Mouse (Mus musculus): ENCODE results near the gene Col4a4. TPM values are rescaled to one million over a fixed set of nuclear protein-coding genes. Genes with fewer than 3 reads are reported as not detected.

Gene Col4a4
- polyA plus RNA-seq, 1 experiment: 0.23 TPM

DNA sequence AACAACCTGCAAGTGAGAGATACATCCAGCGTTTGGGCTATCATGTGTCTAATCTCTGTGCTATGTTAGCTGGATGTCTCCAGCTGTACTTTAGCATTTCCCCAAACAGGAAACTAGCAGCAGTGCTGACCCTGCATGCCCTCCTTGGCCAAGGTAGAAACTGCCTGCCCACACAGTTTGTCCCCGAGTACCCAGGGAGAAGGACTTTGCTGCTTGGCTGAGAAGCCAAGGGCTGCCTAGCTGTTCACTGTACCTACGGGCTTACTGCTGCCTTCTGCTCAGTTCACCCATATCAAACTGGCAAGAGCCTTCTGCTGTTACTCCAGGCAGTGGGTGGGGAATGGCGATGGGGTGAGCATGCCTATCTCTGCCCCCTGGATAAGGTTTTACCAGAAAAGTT is 3.6 kb upstream of the Col4a4 start:
- H3K4me3 ChIP-seq (ENCODE audit: insufficient read depth, low read length): no peak overlapping the region
- H3K27ac ChIP-seq (ENCODE audit: insufficient read depth, low read length): no peak overlapping the region
- no peaks in the 10 kb centered on the region for H3K4me1 ChIP-seq (ENCODE audit: control insufficient read depth, insufficient read depth, low read length)
- no peak for TF ChIP-seq CTCF (IDR thresholded peaks at IDR 0.05; ENCODE audit: extremely low read depth, insufficient read depth, low read length)

DNA sequence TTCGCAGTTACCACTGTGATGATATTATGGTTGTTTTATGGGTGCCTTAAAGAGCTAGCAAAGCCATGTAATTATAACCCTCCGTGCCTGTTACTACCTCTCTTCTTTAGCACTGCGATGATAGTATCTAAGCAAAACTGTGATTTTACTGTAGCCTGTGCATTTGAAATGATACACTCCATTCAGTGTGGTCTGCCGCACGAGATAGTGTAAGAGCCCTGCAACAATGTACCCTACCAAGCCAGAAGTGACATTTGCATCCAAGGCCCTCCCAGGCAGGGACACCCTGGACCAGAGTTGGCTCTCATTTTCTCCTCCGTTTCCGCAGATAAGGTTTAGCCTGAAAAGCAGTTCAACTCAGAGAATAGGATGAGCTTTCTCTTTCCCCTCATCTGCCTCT is 668 bp downstream of the Col4a4 start:
- no peak overlapping the region for H3K4me3 ChIP-seq (ENCODE audit: insufficient read depth, low read length)

DNA sequence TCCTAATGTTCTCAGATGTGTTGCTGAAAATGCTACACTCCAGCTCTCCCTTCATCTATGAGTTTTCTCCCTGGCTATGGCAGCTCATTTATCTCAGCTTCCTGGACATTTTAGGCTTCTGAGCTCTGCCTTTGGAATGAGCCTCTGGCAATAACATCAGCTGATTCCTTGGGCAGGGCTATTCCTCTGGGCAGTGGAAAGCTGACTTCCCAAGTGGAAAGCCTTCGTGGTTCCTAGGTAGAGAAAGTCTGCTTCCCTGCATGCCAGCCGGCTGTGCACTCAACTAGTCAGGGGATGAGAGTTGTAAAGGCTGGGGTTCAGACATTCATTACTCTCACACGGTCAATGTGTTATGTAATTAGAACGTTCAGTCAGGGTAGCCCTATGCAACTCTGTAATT is 8.3 kb downstream of the Col4a4 start:
- Histone ChIP-seq H3K4me1 (ENCODE audit: control insufficient read depth, insufficient read depth, low read length) (no peaks in the 10 kb centered on the region), H3K4me3 (ENCODE audit: insufficient read depth, low read length) (no peak overlapping the region), H3K27ac (ENCODE audit: insufficient read depth, low read length) (no peak overlapping the region)
- TF ChIP-seq CTCF (IDR thresholded peaks at IDR 0.05; ENCODE audit: extremely low read depth, insufficient read depth, low read length) (no peak), POLR2A (IDR thresholded peaks at IDR 0.05; ENCODE audit: extremely low read depth, insufficient read depth, low read length) (no peak)

More for the DNA sequence above, 668 bp downstream of the Col4a4 start:
- TF ChIP-seq CTCF (IDR thresholded peaks at IDR 0.05; ENCODE audit: extremely low read depth, insufficient read depth, low read length): no peak
- TF ChIP-seq POLR2A (IDR thresholded peaks at IDR 0.05; ENCODE audit: extremely low read depth, insufficient read depth, low read length): no peak
- no peaks in the 10 kb centered on the region for H3K4me1 ChIP-seq (ENCODE audit: control insufficient read depth, insufficient read depth, low read length)
- H3K27ac ChIP-seq (ENCODE audit: insufficient read depth, low read length): no peak overlapping the region

DNA sequence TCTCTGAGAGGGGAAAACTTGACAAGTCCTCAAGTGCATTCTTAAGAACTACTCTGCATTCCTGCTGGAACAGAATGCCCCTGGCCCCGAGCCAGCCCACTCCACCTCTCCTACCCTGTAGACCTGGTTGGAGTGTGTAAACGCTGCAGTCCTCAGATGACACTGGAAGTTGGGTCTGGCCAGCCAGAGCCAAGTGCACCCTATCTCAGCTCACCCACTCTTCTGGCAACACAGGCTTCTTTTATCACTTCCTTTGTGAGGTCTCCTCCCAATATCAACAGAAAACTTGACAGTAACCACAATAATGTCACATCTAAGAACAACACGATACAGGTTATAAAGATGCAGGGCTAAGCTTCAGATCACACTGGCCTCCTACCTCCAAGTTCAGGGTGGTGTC is 8.7 kb downstream of the Col4a4 start:
- H3K4me3 ChIP-seq (ENCODE audit: insufficient read depth, low read length): no peak overlapping the region
- H3K4me1 ChIP-seq (ENCODE audit: control insufficient read depth, insufficient read depth, low read length): no peaks in the 10 kb centered on the region
- TF ChIP-seq CTCF (IDR thresholded peaks at IDR 0.05; ENCODE audit: extremely low read depth, insufficient read depth, low read length) (no peak), POLR2A (IDR thresholded peaks at IDR 0.05; ENCODE audit: extremely low read depth, insufficient read depth, low read length) (no peak)
- H3K27ac ChIP-seq (ENCODE audit: insufficient read depth, low read length): no peak overlapping the region

GRCm38 (mm10) chr1:82577339-82577738 is 9.3 kb downstream of the Col4a4 start:
- TF ChIP-seq POLR2A (IDR thresholded peaks at IDR 0.05; ENCODE audit: extremely low read depth, insufficient read depth, low read length) (no peak), CTCF (IDR thresholded peaks at IDR 0.05; ENCODE audit: extremely low read depth, insufficient read depth, low read length) (no peak)
- Histone ChIP-seq H3K27ac (ENCODE audit: insufficient read depth, low read length) (no peak overlapping the region), H3K4me3 (ENCODE audit: insufficient read depth, low read length) (no peak overlapping the region)

DNA sequence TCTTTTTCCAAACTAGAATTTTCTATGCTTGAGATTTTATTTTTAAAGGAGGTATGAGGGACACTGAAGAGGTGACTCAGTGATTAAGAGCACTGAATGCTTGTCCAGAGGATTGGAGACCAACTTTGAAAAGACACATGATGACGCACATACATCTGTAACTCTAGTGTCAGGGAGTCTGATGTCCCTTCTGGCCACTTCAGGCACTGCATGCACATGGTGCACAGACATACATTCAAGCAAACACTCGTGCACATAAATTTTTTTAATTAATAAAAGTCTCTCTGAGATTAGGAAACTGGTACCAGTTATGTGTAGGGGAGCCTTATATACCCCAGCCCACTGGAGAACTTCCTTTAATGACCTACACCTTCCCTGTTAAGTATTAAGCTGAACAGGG is 10.5 kb downstream of the Col4a4 start:
- Histone ChIP-seq H3K27ac (ENCODE audit: insufficient read depth, low read length) (no peak overlapping the region), H3K4me1 (ENCODE audit: control insufficient read depth, insufficient read depth, low read length) (no peaks in the 10 kb centered on the region)
- TF ChIP-seq POLR2A (IDR thresholded peaks at IDR 0.05; ENCODE audit: extremely low read depth, insufficient read depth, low read length) (no peak), CTCF (IDR thresholded peaks at IDR 0.05; ENCODE audit: extremely low read depth, insufficient read depth, low read length) (no peak)

More at GRCm38 (mm10) chr1:82577339-82577738, 9.3 kb downstream of the Col4a4 start:
- no peaks in the 10 kb centered on the region for H3K4me1 ChIP-seq (ENCODE audit: control insufficient read depth, insufficient read depth, low read length)

GRCm38 (mm10) chr1:82575681-82576080 is 11.0 kb downstream of the Col4a4 start:
- no peak overlapping the region for H3K4me3 ChIP-seq (ENCODE audit: insufficient read depth, low read length)
- TF ChIP-seq POLR2A (IDR thresholded peaks at IDR 0.05; ENCODE audit: extremely low read depth, insufficient read depth, low read length) (no peak), CTCF (IDR thresholded peaks at IDR 0.05; ENCODE audit: extremely low read depth, insufficient read depth, low read length) (no peak)
- no peak overlapping the region for H3K27ac ChIP-seq (ENCODE audit: insufficient read depth, low read length)
- no peaks in the 10 kb centered on the region for H3K4me1 ChIP-seq (ENCODE audit: control insufficient read depth, insufficient read depth, low read length)

More for the DNA sequence above, 10.5 kb downstream of the Col4a4 start:
- no peak overlapping the region for H3K4me3 ChIP-seq (ENCODE audit: insufficient read depth, low read length)

GRCm38 (mm10) chr1:82571758-82572157 is 14.9 kb downstream of the Col4a4 start:
- H3K4me3 ChIP-seq (ENCODE audit: insufficient read depth, low read length): no peak overlapping the region
- TF ChIP-seq CTCF (IDR thresholded peaks at IDR 0.05; ENCODE audit: extremely low read depth, insufficient read depth, low read length) (peak; percentile 21; the same call in 1 of the 2 replicates), POLR2A (IDR thresholded peaks at IDR 0.05; ENCODE audit: extremely low read depth, insufficient read depth, low read length) (no peak)
- H3K27ac ChIP-seq (ENCODE audit: insufficient read depth, low read length): no peak overlapping the region
- H3K4me1 ChIP-seq (ENCODE audit: control insufficient read depth, insufficient read depth, low read length): no peaks in the 10 kb centered on the region

- H3K27ac ChIP-seq (ENCODE audit: insufficient read depth, low read length): no peak overlapping the region
- no peaks in the 10 kb centered on the region for H3K4me1 ChIP-seq (ENCODE audit: control insufficient read depth, insufficient read depth, low read length)
- no peak overlapping the region for H3K4me3 ChIP-seq (ENCODE audit: insufficient read depth, low read length)
- TF ChIP-seq CTCF (IDR thresholded peaks at IDR 0.05; ENCODE audit: extremely low read depth, insufficient read depth, low read length) (no peak), POLR2A (IDR thresholded peaks at IDR 0.05; ENCODE audit: extremely low read depth, insufficient read depth, low read length) (no peak)
Measured at GRCm38 (mm10) chr1:82569405-82569804, 17.2 kb downstream of the Col4a4 start.

- H3K4me1 ChIP-seq (ENCODE audit: control insufficient read depth, insufficient read depth, low read length): no peaks in the 10 kb centered on the region
- TF ChIP-seq CTCF (IDR thresholded peaks at IDR 0.05; ENCODE audit: extremely low read depth, insufficient read depth, low read length): no peak
- no peak for TF ChIP-seq POLR2A (IDR thresholded peaks at IDR 0.05; ENCODE audit: extremely low read depth, insufficient read depth, low read length)
- no peak overlapping the region for H3K4me3 ChIP-seq (ENCODE audit: insufficient read depth, low read length)
- no peak overlapping the region for H3K27ac ChIP-seq (ENCODE audit: insufficient read depth, low read length)
Measured at GRCm38 (mm10) chr1:82560223-82560622, 26.4 kb downstream of the Col4a4 start.
